Mouse (Mus musculus): ENCODE measurements at regions not wholly inside any gene's neighbourhood (a gene's known extent, or its start where the extent isn't known, plus 50 kb on each side); places are given as distances from the start of the nearest gene placed in this dataset.

GRCm38 (mm10) chr2:133480870-133481269 is 71.1 kb upstream of the Bmp2 start:
- TF ChIP-seq CTCF (IDR thresholded peaks at IDR 0.05; ENCODE audit: control insufficient read depth, insufficient read depth, insufficient replicate concordance, low read depth, low read length) (no peak), POLR2A (IDR thresholded peaks at IDR 0.05; ENCODE audit: control insufficient read depth, low read depth, low read length) (no peak)

All from testis, adult 2 months (tissue).